Mouse (Mus musculus) retina, postnatal 1 day (tissue): ENCODE data around the gene Ikzf4.

ENCODE experiments used
- DNase-seq: peaks from one replicate; pipeline ENCODE4 v3.0.0-alpha.2; 2012

Ikzf4 gene

DNA sequence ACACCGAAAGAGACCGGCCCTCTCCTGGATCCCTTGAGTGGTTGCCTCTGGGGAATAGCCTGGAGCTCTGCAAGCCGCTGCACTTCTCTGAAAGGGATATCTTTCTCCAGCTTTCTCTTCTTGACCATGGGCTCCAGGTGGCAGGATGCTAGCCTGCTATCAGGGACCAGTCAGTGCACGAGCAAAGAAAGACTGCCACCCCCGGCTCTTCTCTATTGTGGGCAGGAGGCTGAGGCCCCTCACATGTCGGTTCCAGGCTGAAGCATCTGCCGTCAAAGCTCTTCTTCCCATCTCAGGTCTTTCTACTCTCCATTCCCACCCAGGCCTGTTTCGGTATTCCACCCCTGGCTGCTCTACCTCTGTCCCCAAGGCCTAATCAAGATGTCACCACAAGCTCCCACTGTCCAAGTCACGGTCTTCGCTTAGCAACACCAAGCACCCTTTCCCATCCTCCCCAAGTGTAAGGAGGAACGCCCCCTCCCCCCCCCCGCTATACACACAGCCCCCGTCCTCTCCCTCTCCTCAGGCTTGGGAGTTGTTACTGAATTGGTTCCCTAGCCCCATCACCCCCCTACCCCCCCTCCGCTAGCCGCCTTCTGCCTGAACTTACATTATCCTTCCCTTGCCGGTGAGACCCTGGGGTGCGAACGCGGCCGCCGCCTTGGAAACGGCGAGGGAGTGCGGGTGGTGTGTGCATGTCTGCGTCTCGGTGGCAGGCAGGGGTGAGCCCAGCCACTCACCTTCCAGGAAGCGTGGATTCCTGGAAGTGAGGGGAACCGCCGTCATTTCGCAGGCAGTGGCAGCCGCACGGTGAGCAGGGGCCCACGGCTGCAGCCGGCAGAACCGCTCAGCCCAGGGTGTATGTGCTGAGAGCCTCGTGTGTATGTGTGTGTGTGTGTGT is at the start of gene Ikzf4:
TSS of gene Ikzf4 (minus strand) at position 881 of the 901 bp plus-strand sequence.
- DNase-seq = peak; percentile 79

DNA sequence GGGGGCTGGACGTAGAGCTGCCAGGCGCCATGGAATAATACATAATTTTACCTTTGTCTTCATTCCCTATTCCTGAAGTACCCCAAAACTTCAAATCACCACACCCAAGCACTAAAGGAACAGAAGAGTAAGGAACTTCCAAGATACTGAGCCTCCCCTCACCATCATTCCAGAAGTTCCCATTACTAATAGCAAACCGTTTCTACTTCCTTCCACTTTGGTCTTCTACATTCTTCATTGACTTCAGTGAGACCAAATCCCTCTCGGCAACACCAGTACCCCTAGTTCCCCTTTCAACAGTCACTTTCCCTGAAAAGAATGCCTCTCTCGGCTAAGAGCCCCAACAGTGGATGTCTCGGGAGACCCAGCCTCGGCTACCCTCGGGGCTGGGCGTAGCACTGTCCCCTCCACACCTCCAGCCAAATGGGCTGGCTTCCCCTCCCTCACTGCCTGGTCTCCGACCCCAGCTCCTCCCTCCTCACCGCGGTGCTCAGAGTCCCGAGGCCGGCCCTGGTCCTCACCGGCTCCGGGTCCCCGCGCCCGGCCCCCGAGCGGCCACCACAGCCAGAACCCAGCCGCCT is 49.7 kb upstream of the Ikzf4 start:
- DNase-seq = no peak

DNA sequence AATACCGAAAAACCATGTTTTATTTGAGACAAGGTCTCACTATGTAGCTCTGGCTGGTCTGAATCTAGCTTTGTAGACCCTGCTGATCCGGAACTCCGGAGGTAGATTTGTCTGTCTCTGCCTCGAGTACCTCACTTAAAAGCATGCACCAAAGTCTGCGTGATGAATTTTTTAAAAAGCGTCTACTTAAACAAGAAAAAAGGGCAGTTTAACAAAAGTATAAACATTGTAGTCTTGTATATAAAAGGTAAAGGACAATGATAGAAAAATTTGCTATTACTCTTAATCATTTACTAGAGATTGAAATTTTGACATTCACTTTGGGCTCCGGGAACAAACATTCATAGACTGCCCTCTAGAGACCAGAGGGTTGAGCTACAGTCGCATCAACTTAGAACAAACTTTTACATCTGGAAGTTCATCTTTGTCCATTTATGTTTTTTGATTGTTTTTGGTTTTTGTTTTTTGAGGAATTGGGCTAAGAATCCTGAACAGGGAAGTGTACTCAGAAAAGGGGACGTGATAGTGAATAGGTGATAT is 28.7 kb upstream of the Ikzf4 start:
- peak; percentile 64 for DNase-seq

DNA sequence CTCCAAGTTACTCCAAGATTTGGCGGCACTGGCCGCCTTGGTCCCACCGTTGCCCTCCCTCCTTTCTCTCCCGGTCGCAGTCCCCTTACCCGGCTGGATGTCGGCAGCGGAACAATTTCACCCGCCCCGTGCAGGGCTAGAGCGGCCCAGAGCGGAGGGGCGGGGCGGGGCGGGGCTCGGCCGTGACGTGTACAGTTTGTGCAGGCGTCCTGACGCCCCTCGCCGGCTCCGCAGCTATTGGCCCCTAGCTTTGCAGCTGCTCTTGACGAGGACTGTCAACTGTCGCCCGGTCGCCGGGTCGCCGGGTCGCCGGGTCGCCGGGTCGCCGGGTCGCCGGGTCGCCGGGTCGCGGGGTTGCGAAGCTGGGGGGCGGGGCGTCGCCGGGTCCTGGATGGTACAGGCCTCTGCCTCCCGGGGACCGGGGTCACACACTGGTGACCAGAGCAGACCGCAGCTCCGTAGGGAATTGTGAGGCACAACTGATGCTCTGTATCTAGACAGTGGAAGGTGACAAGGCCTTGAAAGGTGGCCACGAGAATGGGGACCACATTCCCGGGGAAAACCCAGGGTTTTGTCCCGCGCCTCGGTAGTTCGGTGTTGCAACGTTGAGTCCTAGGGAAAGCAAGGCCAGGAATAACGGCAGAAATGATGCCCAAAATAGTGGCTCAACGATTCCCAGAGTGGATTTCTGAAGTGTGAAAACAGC is 28.1 kb upstream of the Ikzf4 start, which contains the start of gene Suox:
TSS of gene Suox (minus strand) at position 311 of the 706 bp plus-strand sequence.
- DNase-seq = peak; percentile 92

DNA sequence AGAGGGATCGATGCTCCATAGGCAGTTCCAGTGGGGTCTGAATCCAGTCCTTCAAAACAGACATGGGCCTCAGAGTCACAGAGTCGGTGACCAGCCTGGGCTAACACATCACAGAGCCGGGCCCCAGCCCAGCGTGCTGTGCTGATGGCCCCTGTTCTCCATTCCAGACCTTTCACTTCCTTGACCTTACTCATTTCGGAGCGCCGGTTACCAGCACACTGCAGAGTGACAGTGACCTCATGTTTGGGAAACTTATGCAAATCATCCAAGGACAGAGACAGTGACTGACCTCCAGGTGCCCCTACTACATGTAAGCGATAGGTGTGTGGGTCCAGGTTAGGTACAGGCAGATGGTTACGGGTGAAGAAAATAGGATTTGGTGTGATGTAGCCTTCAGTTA is 25.4 kb upstream of the Ikzf4 start:
- no peak for DNase-seq

DNA sequence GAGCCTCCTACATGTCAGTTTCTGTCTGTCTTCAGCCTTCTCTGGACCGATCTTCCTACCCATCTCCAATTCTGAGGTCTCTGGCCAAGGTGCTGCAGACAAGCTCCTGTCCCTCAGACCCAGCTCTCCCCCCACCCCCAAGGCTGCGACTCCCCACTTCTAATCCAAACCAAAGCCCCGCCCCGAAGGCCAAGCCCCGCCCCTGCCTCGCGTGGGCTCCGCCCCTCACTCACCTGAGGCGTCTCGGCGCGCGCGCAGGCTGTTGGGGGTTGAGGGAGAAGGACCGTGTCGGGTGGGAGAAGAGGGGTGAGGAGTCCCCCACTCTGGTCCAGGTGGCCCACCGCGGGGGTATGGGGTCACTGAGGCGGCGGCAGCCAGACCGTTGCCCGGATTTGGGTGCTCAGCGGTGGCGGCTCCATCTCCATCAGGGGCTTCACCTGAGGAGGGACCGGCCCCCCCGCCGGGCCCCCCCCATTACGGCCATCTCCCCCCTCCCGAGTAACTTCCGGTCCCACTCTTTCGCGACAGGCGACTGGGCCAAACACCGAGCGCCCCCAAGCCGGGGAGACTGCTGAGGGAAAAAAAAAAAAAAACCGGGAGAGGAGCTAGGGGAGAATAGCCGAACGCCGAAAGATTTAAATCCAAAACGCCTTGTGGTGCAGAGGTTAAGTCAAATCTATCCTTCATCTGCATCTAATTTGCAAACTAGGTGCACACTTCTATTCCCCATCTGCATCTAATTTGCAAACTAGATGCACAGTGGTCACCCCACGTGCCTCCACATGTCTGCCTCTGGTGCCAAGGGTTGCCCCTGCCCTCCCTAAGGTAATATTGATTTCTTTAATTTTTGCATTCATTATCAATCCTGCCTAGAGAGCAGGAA is 23.2 kb upstream of the Ikzf4 start:
- DNase-seq = peak; percentile 76

DNA sequence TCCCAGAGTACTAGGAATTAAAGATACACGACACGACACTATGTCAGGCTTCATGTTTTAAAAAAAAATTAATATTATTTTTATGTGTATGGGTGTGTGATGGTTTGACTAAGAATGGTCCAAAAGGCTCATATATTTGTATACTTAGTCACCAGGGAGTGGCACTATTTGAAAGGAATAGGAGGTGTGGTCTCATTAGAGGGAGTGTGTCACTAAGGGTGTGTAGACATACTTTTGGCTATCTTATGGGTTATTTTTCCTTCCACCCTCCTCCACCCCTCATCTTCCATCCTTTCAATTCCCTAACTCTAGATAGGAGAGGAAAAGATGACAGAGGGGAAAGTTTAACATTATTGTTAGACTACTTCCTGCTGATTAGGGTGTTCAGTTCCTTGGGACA is 20.0 kb upstream of the Ikzf4 start:
- DNase-seq = no peak

DNA sequence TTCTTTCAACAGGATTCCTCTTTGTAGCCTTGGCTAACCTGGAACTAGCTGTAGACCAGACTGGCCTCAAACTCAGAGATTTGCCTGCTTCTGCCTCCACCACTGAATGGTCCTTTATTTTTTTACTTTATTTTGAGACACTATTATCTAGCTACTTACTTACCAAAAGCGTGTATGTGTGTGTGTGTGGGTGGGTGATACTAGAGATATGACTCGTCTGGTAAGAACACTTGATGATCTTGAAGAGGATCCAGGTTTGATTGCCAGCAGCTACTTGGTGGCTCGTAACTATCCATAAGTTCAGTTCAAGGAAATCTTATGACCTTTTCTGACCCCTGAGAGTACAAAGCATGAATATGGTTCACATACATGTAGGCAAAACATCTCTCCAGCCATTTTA is 19.5 kb upstream of the Ikzf4 start:
- no peak for DNase-seq

DNA sequence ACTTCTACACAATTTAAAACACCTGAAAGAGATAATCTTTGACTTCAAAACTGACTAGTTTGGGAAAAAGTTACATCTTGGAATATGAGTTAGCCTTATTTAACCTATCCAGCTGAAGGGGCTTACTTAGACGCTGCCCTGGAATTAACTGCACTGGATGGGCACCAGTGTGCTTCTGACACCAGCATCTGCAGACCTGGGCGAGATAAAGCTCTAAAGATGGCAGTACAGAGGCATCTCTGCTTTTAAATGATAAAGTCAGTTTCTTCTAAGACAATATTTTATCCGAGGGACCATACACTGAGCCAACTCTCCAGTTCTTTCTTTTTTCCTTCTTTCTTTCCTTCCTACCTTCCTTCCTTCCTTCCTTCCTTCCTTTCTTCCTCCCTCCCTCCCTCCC is 19.0 kb upstream of the Ikzf4 start:
- DNase-seq = no peak

DNA sequence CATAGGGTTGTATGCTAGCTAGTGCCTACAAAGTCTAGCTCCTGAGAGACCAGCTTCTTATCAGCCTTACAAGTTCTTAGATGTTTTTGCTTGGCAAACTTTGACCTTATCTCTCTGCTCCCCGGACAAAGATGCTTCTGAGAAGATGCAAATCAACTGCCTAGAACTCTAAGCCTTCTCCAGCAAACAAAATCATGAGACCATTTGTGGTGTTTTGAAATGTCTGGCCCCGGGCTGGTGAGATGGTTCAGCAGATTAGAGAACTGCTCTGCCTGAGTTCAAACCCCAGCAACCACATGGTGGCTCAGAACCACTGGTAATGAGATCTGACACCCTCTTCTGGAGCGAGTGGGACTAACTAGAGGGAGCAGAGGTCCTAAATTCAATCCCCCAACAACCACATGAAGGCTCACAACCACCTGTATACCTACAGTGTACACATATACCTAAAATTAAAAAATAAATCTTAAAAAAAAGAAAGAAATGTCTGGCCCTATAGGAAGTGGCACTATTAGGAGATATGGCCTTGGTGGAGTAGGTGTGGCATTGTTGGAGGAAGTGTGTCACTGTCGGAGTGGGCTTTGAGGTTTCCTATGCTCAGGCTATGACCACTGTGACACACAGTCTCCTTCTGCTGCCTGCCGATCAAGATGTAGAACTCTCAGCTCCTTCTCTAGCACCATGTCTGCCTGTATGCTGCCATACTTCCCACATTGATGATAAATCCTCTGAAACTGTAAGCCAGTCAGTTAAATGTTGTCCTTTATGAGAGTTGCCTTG is 17.8 kb upstream of the Ikzf4 start:
- no peak for DNase-seq

DNA sequence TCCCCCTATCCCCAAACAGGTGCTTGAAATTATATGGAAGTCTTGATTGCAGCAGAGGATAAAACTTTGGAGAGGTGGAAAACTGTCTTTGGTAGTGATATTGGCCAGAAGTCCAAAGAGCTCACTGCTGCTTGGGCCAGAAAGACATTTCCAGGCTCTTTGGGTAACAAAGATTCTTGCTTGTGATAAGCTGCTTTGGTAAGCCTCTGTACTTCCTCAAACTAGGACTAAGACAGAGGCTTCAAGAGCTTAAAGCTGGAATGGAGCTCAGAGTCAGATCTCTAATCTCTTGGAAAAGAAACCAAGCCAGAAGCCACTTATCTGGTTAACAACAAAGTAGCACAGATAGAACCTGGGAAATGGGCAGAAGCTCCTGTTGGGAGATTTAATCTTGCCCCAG is 16.7 kb upstream of the Ikzf4 start:
- DNase-seq = peak; percentile 15

DNA sequence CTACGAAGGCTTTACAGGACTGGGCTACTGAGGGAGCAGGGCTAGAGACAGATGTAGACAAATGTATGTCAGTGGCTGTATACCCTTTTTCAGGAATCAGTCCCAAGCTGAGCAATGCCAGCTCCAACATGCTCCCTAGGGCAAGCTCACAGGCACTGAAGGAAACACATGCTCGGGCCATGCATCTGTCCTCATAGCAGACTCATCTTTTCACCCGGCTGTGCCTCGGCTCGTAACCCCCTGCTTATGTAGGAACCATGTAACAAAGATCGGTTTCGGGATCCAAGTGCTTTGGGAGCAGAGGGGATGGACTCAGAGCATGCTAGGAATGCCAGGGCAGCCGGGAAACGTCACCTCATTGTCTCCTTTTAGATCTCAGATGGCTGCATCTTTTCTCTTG is 13.7 kb upstream of the Ikzf4 start:
- DNase-seq = no peak

DNA sequence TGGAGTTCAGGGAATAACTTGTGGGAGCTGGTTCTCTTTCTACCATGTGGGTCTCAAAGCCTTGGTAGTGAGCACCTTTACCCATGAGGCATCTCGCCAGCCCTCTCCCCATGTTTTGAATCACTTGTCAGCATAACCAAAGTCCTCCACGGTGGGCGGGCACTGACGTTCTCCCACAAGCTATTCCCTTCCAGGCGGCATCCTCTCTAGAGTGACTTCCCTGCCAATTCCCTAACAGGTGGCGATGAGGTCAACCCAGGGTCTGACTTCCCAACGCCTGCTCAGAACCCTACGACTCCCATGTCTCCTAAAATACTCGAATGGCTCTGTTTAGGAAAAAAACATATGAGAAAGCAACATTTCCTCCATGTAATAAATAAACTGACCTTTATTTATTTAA is 12.1 kb upstream of the Ikzf4 start:
- no peak for DNase-seq

DNA sequence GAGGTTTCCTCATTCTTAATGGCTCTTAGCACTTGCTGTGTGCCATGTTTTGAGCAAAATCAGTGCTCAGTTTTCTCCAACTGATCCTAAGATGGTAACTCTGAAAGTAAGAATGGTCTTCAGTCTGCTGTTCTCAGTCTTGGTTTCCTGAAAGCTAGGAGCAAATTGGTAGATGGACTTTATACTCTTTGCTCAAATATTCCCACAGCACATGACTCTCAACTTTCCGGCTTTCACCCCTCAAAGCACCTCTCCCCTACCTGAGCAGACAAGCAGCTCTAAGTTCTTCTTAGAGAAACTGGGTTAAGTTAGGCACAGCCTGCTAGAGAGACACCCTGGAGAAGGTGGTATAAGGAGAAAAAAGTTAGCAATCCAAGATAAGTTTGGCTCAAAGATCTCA is 10.9 kb upstream of the Ikzf4 start:
- no peak for DNase-seq

DNA sequence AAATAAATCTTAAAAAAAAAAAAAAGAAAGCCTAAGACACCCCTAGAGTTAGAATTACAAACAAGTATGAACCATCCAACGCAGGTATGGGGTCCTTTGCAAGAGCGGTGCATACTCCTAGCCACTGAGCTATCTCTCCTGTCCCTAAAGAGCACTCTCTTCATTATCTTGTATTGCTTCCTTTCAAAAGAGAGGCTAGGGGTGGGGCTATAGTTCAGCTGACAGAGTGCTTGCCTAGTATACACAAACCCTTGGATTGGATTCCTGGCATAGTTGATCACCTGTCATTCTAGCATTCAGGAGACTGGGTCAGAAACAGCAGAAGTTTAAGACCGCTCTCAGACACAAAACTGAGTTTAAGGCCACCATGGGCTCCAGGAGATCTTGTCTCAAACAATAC is 9.5 kb upstream of the Ikzf4 start:
- no peak for DNase-seq

DNA sequence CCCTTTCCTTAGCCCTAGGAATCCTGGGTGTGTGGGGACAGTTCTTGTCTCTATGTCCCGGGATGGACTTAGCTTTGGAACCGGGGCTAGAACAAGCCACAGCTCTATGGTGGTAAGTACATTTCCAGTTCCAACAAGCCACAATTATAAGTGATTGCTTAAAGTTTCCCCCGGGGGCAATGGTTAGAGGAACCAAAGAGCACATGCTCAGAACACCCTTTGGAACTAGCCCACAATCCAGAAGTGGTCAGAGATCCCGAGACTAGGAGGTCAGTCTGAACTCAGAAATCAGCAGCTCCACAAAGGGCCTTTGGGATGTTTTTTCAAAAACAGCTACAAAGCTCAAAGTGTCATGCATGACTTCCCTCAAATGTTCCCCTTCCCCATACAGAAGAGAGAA is 8.1 kb upstream of the Ikzf4 start:
- DNase-seq = no peak

DNA sequence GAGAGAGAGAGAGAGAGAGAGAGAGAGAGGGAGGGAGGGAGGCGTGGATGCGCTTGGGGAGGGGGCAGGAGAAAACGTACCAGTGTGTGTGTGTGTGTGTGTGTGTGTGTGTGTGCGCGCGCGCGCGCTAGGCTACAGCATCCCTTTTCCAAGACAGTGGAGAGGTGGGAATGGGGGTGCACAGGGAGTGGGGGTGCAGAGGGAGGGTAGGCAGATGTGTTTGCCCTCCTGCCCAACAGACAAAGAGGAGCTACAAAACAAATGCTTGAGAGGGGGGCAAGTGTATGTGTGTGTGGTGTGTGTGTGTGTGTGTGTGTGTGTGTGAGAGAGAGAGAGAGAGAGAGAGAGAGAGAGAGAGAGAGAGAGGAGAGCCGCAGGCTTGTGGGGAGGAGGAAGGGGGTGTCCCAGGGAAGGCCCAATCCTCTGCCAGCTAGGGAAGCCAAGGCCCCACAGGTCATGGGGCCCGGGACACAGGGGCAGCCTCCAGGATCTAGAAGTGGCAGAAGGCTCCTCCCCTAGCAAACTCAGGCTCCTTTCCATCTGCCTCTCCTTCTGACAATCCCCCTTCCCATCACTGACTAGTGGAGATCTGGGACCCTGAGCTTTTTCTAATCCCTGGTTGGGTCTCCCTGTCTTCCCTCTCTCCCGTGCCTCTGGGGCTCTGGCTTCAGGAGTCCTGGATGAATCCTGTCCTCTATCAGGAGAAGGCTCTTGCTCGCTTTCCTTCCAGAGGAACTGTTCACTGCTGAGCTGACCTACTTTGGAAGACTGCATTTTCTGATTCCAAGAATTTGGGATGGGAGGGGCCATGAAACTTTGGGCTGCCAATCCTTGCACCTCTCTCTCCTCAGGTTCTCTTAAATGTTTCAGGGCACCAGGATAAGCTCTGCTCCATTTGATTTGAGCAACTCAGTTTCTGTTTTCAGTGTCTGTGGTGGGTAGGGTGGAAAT is 623 bp upstream of the Ikzf4 start:
- peak; percentile 85 for DNase-seq

DNA sequence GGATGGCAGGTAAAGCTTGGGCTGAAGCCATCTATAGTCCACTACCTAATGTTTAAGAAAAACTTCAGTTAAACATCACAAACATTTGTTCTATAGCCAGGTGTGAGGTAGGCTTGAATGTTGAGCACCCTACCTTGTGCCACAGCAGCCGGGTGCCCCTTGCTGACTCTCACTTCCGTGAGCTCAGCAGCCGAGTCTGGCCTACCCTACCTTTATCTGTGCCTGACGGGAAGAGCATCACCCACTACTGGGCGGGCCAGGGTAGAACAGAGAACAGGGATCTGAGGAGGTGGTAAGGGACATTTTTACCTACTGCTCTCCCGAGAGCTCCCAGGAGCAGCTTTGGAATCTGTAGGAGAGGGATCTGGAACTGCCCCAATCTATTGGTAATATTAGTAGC is 3.0 kb downstream of the Ikzf4 start:
- DNase-seq = no peak

DNA sequence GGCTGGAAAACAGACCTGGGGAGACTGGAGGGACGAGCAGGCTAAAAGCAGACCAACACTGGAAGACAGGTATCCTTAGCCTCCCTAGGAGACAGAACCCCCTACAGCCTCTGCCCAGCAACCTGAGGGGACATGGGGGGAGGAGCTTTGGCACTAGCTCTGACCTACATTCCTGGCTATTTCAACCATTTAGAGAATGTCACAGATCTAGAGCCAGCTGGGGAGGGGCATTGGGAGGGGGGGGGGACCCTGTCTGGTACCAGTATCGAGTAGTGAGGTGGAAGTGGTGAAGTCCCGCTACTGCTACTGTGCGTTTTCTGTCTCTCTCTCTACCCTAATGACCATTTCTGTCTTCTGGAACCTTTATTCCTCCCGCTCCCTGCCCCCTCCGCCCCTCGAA is 3.9 kb downstream of the Ikzf4 start:
- peak; percentile 49 for DNase-seq

DNA sequence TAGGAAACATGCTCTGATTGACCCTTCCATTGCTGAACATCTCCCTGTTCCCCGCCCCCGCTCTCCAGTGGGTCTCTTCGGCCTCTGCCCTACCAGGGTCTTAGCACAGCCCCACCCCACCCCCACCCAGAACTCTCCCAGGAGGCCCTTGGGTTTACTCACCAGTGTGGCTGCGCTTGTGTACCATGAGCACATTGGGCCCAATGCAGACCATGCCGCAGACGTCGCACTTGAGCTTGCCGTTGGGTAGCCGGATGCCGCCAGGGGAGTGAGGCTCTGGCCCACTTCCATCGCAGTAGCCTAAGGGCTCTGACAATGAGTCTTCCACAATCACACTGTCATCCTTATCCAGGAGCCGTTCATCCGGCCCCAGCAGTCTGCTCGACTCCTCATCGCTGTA is 4.9 kb downstream of the Ikzf4 start:
- no peak for DNase-seq

DNA sequence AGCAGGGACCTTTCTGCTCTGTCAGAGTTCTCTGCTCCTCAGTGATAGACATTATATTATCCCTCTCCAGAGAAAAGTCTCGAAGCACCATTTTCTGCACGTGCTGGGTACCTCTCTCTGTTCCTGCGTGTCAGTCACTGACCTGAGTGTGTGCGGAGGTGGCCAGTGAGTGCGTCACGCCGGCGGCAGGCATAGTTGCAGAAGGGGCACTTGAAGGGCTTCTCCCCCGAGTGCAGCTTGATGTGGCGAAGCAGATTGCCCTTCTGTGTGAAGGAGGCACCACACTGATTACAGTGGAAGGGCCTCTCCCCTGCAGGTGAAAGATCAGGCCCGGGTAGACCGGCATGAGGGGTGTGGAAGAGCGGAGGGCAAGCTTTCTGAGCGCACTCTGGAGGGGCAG is 5.8 kb downstream of the Ikzf4 start:
- DNase-seq = no peak
